Mouse (Mus musculus): ENCODE data around the gene Med25.

GRCm38 (mm10) chr7:44839491-44840191 lies 52.9 kb downstream of the Med25 start:
- TF ChIP-seq POLR2A (IDR thresholded peaks at IDR 0.05; ENCODE audit: borderline replicate concordance, control insufficient read depth, low read depth, low read length) (peak; percentile 48; the same call in 1 of the 2 replicates), CTCF (IDR thresholded peaks at IDR 0.05; ENCODE audit: control insufficient read depth, insufficient read depth, low read length) (no peak)

Measured in bone marrow, adult 2 months (tissue).